Mouse (Mus musculus): ENCODE data around the gene Fryl.

DNA sequence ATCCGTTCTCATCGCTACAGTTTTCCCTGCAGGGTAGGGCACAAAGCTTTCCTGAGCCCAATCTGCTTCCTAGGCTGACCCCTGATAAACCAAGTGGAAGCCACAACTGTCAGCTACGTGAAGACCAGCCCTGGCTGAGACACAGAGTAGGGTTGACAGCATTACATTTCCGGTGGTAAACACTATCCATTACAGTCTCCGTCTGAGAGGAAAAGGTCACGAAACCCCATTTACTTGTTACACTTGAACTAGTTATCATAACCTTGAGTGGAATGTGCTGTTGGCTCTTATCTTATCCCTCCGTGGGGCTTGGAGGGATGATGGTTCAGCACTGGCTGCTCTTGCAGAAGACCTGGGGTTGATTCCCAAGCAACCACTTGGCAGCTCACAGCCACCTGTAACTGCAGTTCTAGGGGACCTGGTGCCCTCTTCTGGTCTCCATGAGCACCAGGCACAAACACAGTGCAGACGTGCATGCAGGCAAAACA lies 62.3 kb downstream of the Fryl start:
- TF ChIP-seq GATA1 (IDR thresholded peaks at IDR 0.05; ENCODE audit: borderline replicate concordance, low read length), result no peak
- no peak for TF ChIP-seq FLI1 (IDR thresholded peaks at IDR 0.05; ENCODE audit: low read length)
